Mouse (Mus musculus) heart, embryonic 15.5 days (tissue): ENCODE results near the gene Fblim1. TPM values are rescaled to one million over a fixed set of nuclear protein-coding genes. Genes with fewer than 3 reads are reported as not detected.
A peak's percentile ranks its signal among the peaks of the same experiment; 100 is the strongest.

Experiments
- ATAC-seq: fragments of 200-750 bp; cut with Nextera tagmentation; replicated peaks from 2 replicates; pipeline ENCODE4 v1.8.0; 2017; ENCODE audit warnings: low read depth, moderate TSS enrichment; ENCODE audit not compliant: insufficient number of reproducible peaks, insufficient read depth, low FRiP score
- H3K27ac ChIP-seq: fragments of 300-500 bp; sonication (generic); 2 replicates; pipeline ENCODE4 v1.5.1; 2015; ENCODE audit warnings: mild to moderate bottlenecking, inconsistent platforms
- H3K27me3 ChIP-seq: fragments of 300-500 bp; sonication (generic); 2 replicates; pipeline ENCODE4 v1.6.1; 2015; ENCODE audit warnings: inconsistent platforms
- H3K36me3 ChIP-seq: fragments of 300-500 bp; sonication (generic); 2 replicates; pipeline ENCODE4 v1.6.1; 2015; ENCODE audit warnings: mild to moderate bottlenecking, inconsistent platforms
- H3K4me1 ChIP-seq: fragments of 300-500 bp; sonication (generic); replicated peaks from 2 replicates; pipeline ENCODE4 v1.6.1; 2015; ENCODE audit warnings: inconsistent platforms
- H3K4me2 ChIP-seq: fragments of 300-500 bp; sonication (generic); 2 replicates; pipeline ENCODE4 v1.6.1; 2015; ENCODE audit warnings: inconsistent platforms, mild to moderate bottlenecking, moderate library complexity
- H3K4me3 ChIP-seq: fragments of 300-500 bp; sonication (generic); 2 replicates; pipeline ENCODE4 v1.5.1; 2015; ENCODE audit warnings: mild to moderate bottlenecking, inconsistent platforms
- H3K9ac ChIP-seq: fragments of 300-500 bp; sonication (generic); 2 replicates; pipeline ENCODE4 v1.6.1; 2015; ENCODE audit warnings: mild to moderate bottlenecking, inconsistent platforms
- H3K9me3 ChIP-seq: fragments of 300-500 bp; sonication (generic); replicated peaks from 2 replicates; pipeline ENCODE4 v1.6.1; 2016; ENCODE audit warnings: inconsistent platforms
- WGBS: fragments of 180-500 bp; shearing (Covaris S2); methylation state at CpG from one replicate; pipeline ENCODE4 v1.1.7; 2015; ENCODE audit warnings: mixed read lengths; 5-methylcytosine and 5-hydroxymethylcytosine counted together
- polyA plus RNA-seq: library from polyadenylated mRNA; unstranded; fragments of >200 nt; fragmentation: Nextera tagmentation; extraction: Ambion mirVana; gene quantifications from 2 replicates; pipeline ENCODE4 v1.2.1, GENCODE M21; 2015

Fblim1 gene
- polyA plus RNA-seq, 1 experiment from 2014 or later, result 48.4 TPM

- peaks cover 35% of the 10 kb centered on the region for H3K4me1 ChIP-seq
- no peak overlapping the region; the same call in 1 of the 2 replicates for H3K4me2 ChIP-seq
- H3K4me3 ChIP-seq, result no peak overlapping the region
- 83% methylated on average over 25 of the region's 25 CpGs for WGBS
- 0 out of 2 replicates have a peak overlapping the region, but pooled peaks have one; percentile 22 for H3K9ac ChIP-seq
- H3K36me3 ChIP-seq, result peaks cover 41% of the 10 kb centered on the region
- H3K27me3 ChIP-seq, result no peaks in the 10 kb centered on the region
- ATAC-seq, result no peak
- H3K27ac ChIP-seq, result peak overlapping the region; percentile 98
- no peaks in the 10 kb centered on the region for H3K9me3 ChIP-seq
These were observed 36.3 kb upstream of the Fblim1 start for GRCm38 (mm10) chr4:141641961-141642811.

GRCm38 (mm10) chr4:141641353-141641771, 35.5 kb upstream of the Fblim1 start:
- Histone ChIP-seq H3K9ac (no peak overlapping the region), H3K36me3 (peaks cover 50% of the 10 kb centered on the region), H3K4me3 (no peak overlapping the region), H3K27ac (peak overlapping the region; percentile 98), H3K9me3 (no peaks in the 10 kb centered on the region), H3K27me3 (no peaks in the 10 kb centered on the region), H3K4me1 (peaks cover 35% of the 10 kb centered on the region), H3K4me2 (no peak overlapping the region)
- no peak for ATAC-seq
- 67% methylated on average over 7 of the region's 7 CpGs for WGBS

- Histone ChIP-seq H3K27ac (no peak overlapping the region), H3K4me2 (no peak overlapping the region), H3K9ac (no peak overlapping the region), H3K4me1 (peaks cover 35% of the 10 kb centered on the region), H3K9me3 (no peaks in the 10 kb centered on the region), H3K4me3 (no peak overlapping the region), H3K36me3 (peaks cover 60% of the 10 kb centered on the region), H3K27me3 (no peaks in the 10 kb centered on the region)
- 72% methylated on average over 11 of the region's 11 CpGs for WGBS
- no peak for ATAC-seq
These were observed 33.6 kb upstream of the Fblim1 start for GRCm38 (mm10) chr4:141639474-141639873.

- H3K4me3 ChIP-seq, result no peak overlapping the region
- H3K27me3 ChIP-seq, result no peaks in the 10 kb centered on the region
- H3K4me2 ChIP-seq, result no peak overlapping the region
- H3K27ac ChIP-seq, result no peak overlapping the region
- no peak overlapping the region for H3K9ac ChIP-seq
- 94% methylated on average over 5 of the region's 5 CpGs for WGBS
- no peaks in the 10 kb centered on the region for H3K9me3 ChIP-seq
- ATAC-seq, result no peak
- peaks cover 9% of the 10 kb centered on the region for H3K4me1 ChIP-seq
- H3K36me3 ChIP-seq, result peaks cover 79% of the 10 kb centered on the region
These were observed 30.8 kb upstream of the Fblim1 start for GRCm38 (mm10) chr4:141636693-141637092.

GRCm38 (mm10) chr4:141635991-141636390, 30.1 kb upstream of the Fblim1 start:
- Histone ChIP-seq H3K27me3 (no peaks in the 10 kb centered on the region), H3K36me3 (peaks cover 81% of the 10 kb centered on the region), H3K4me1 (peaks cover 2% of the 10 kb centered on the region; the same call in 1 of the 2 replicates), H3K9me3 (no peaks in the 10 kb centered on the region), H3K27ac (no peak overlapping the region), H3K4me3 (no peak overlapping the region), H3K4me2 (no peak overlapping the region), H3K9ac (no peak overlapping the region)
- WGBS, result 81% methylated on average over 9 of the region's 9 CpGs
- no peak; the same call in 1 of the 2 replicates for ATAC-seq

GRCm38 (mm10) chr4:141632111-141632873, 26.4 kb upstream of the Fblim1 start:
- ATAC-seq, result no peak
- H3K27me3 ChIP-seq, result no peaks in the 10 kb centered on the region
- peaks cover 5% of the 10 kb centered on the region; the same call in 1 of the 2 replicates for H3K4me1 ChIP-seq
- H3K9me3 ChIP-seq, result no peaks in the 10 kb centered on the region
- H3K27ac ChIP-seq, result no peak overlapping the region
- no peak overlapping the region for H3K9ac ChIP-seq
- H3K4me3 ChIP-seq, result no peak overlapping the region
- peaks cover 84% of the 10 kb centered on the region for H3K36me3 ChIP-seq
- no peak overlapping the region for H3K4me2 ChIP-seq
- WGBS, result 83% methylated on average over 21 of the region's 21 CpGs

- ATAC-seq, result no peak
- Histone ChIP-seq H3K27me3 (no peaks in the 10 kb centered on the region), H3K9me3 (no peaks in the 10 kb centered on the region), H3K4me1 (peaks cover 5% of the 10 kb centered on the region; the same call in 1 of the 2 replicates), H3K4me3 (no peak overlapping the region), H3K27ac (no peak overlapping the region), H3K36me3 (peaks cover 82% of the 10 kb centered on the region), H3K9ac (no peak overlapping the region), H3K4me2 (no peak overlapping the region)
- 93% methylated on average over 20 of the region's 20 CpGs for WGBS
These were observed 25.4 kb upstream of the Fblim1 start for GRCm38 (mm10) chr4:141631250-141631649.

- Histone ChIP-seq H3K27ac (no peak overlapping the region), H3K9ac (no peak overlapping the region), H3K4me2 (no peak overlapping the region), H3K4me3 (no peak overlapping the region), H3K27me3 (no peaks in the 10 kb centered on the region), H3K4me1 (peaks cover 5% of the 10 kb centered on the region; the same call in 1 of the 2 replicates), H3K9me3 (no peaks in the 10 kb centered on the region), H3K36me3 (peaks cover 82% of the 10 kb centered on the region)
- WGBS, result 89% methylated on average over 11 of the region's 11 CpGs
- no peak for ATAC-seq
These were observed 24.1 kb upstream of the Fblim1 start for GRCm38 (mm10) chr4:141630021-141630420.

GRCm38 (mm10) chr4:141628661-141629060, 22.8 kb upstream of the Fblim1 start:
- no peak for ATAC-seq
- WGBS, result 72% methylated on average over 14 of the region's 14 CpGs
- H3K9ac ChIP-seq, result no peak overlapping the region
- H3K4me3 ChIP-seq, result no peak overlapping the region
- no peak overlapping the region for H3K4me2 ChIP-seq
- H3K27me3 ChIP-seq, result no peaks in the 10 kb centered on the region
- H3K4me1 ChIP-seq, result peaks cover 12% of the 10 kb centered on the region
- no peaks in the 10 kb centered on the region for H3K9me3 ChIP-seq
- no peak overlapping the region for H3K27ac ChIP-seq
- peaks cover 73% of the 10 kb centered on the region for H3K36me3 ChIP-seq

GRCm38 (mm10) chr4:141627502-141627901, 21.6 kb upstream of the Fblim1 start:
- Histone ChIP-seq H3K4me3 (no peak overlapping the region), H3K36me3 (peaks cover 63% of the 10 kb centered on the region), H3K27ac (no peak overlapping the region), H3K4me1 (peaks cover 20% of the 10 kb centered on the region), H3K9me3 (no peaks in the 10 kb centered on the region), H3K27me3 (no peaks in the 10 kb centered on the region), H3K9ac (no peak overlapping the region), H3K4me2 (no peak overlapping the region)
- WGBS, result 70% methylated on average over 5 of the region's 5 CpGs
- ATAC-seq, result no peak

GRCm38 (mm10) chr4:141625774-141626550, 20.1 kb upstream of the Fblim1 start:
- Histone ChIP-seq H3K36me3 (peaks cover 48% of the 10 kb centered on the region), H3K27me3 (no peaks in the 10 kb centered on the region), H3K9ac (no peak overlapping the region), H3K9me3 (no peaks in the 10 kb centered on the region), H3K4me2 (no peak overlapping the region), H3K4me1 (peaks cover 20% of the 10 kb centered on the region), H3K27ac (no peak overlapping the region), H3K4me3 (no peak overlapping the region)
- no peak for ATAC-seq
- 85% methylated on average over 16 of the region's 16 CpGs for WGBS
